ENCODE assay signal across 8 mouse cellular contexts in genomic region chr10:62186882-62187281, GRCm38 (mm10). TPM values are rescaled to one million over a fixed set of nuclear protein-coding genes. Genes with fewer than 3 reads are reported as not detected.
DNase-seq lines count a peak whose midpoint lies in the region; ATAC-seq and TF ChIP-seq lines count a peak whose summit lies in the region.

No protein-coding gene starts in this region.

- peak; percentile 95 for TF ChIP-seq CTCF in midbrain, postnatal 0 days (IDR thresholded peaks at IDR 0.05)

- peak; percentile 67; the same call in 1 of the 2 replicates for ATAC-seq in limb, embryonic 14.5 days (ENCODE audit: low FRiP score, low read depth)
- peak; percentile 67; the same call in 1 of the 2 replicates for ATAC-seq in midbrain, postnatal 0 days (ENCODE audit: low FRiP score)

- H3K27me3 ChIP-seq in limb, embryonic 14.5 days (ENCODE audit: control insufficient read depth, insufficient read depth, low read length), result no peaks in the 10 kb centered on the region
- H3K27me3 ChIP-seq in midbrain, postnatal 0 days (ENCODE audit: insufficient read depth, low read length), result peaks cover 3% of the 10 kb centered on the region

- TF ChIP-seq POLR2A in limb, embryonic 14.5 days (IDR thresholded peaks at IDR 0.05; ENCODE audit: borderline replicate concordance, extremely low read depth, insufficient read depth, insufficient read length), result no peak

- no peak overlapping the region for H3K4me3 ChIP-seq in limb, embryonic 14.5 days (replicated peaks; ENCODE audit: low read length)
- no peak overlapping the region for H3K4me3 ChIP-seq in midbrain, postnatal 0 days (ENCODE audit: low read depth, low read length)

- H3K36me3 ChIP-seq in limb, embryonic 14.5 days (ENCODE audit: control insufficient read depth, insufficient read depth, low read length), result no peaks in the 10 kb centered on the region
- no peaks in the 10 kb centered on the region for H3K36me3 ChIP-seq in midbrain, postnatal 0 days (ENCODE audit: insufficient read depth, low read length)

- DNase-seq in layer of hippocampus, adult 11-12 months (ENCODE audit: low spot score), result peak; percentile 81
- DNase-seq in layer of hippocampus, adult 9-11 months, result no peak
- DNase-seq in cerebellum, postnatal 4 days (ENCODE audit: low spot score in 2 of 2), result peak; percentile 88 to 90
- DNase-seq in gastrocnemius, postnatal 14 days, result peak; percentile 79
- DNase-seq in kidney, adult 18-20 months, result peak; percentile 86
- DNase-seq in limb, embryonic 14.5 days (ENCODE audit: low spot score), result peak; percentile 83
- peak; percentile 80 for DNase-seq in midbrain, postnatal 0 days (ENCODE audit: low spot score)
- peak; percentile 63 to 76 for DNase-seq in spleen, postnatal 36 days (ENCODE audit: low spot score in 2 of 2)

- 22% methylated on average over 7 of the region's 7 CpGs for WGBS in limb, embryonic 14.5 days
- WGBS in midbrain, postnatal 0 days, result 19% methylated on average over 7 of the region's 7 CpGs

- no peaks in the 10 kb centered on the region for H3K9me3 ChIP-seq in limb, embryonic 14.5 days (ENCODE audit: control insufficient read depth, low read length)
- no peaks in the 10 kb centered on the region for H3K9me3 ChIP-seq in midbrain, postnatal 0 days (ENCODE audit: low read length)

- H3K4me1 ChIP-seq in limb, embryonic 14.5 days (ENCODE audit: control insufficient read depth, insufficient read depth, low read length), result no peaks in the 10 kb centered on the region
- no peaks in the 10 kb centered on the region for H3K4me1 ChIP-seq in midbrain, postnatal 0 days (ENCODE audit: insufficient read depth, low read length)

- H3K9ac ChIP-seq in limb, embryonic 14.5 days (ENCODE audit: low read depth, low read length, severe bottlenecking), result no peak overlapping the region
- no peak overlapping the region for H3K9ac ChIP-seq in midbrain, postnatal 0 days (replicated peaks; ENCODE audit: low read length, poor library complexity, severe bottlenecking)

- intact Hi-C loops in gastrocnemius, postnatal 14 days (cut with DNase I; ENCODE audit: low total_unique reads), result loop anchor here (1.0 to 10.0 kb wide), 3 partner anchors 56 to 352 kb away; no protein-coding TSS in a partner anchor

- H3K4me2 ChIP-seq in limb, embryonic 14.5 days (replicated peaks; ENCODE audit: low read depth, low read length, severe bottlenecking), result no peak overlapping the region
- no peak overlapping the region for H3K4me2 ChIP-seq in midbrain, postnatal 0 days (ENCODE audit: low read depth, low read length, poor library complexity, severe bottlenecking)

- no peak overlapping the region for H3K27ac ChIP-seq in limb, embryonic 14.5 days (replicated peaks; ENCODE audit: low read depth, low read length)
- no peak overlapping the region for H3K27ac ChIP-seq in midbrain, postnatal 0 days (ENCODE audit: low read depth, low read length)

RNA-seq across cellular contexts. Expression of gene Fam241b, which starts 43.2 kb away (rescaled TPM):
- 1 to 10 TPM in 1 of 2 experiments, under 1 TPM in 1; 0.38 to 1.4 TPM for total RNA-seq in gastrocnemius, postnatal 14 days (2021)
- polyA plus RNA-seq in limb, embryonic 14.5 days (2012; rRNA removed), result 8.4 and 8.5 TPM in 2 replicates
- 5.0 and 5.4 TPM in 2 replicates for polyA plus RNA-seq in limb, embryonic 14.5 days (2014; fragmentation: Nextera tagmentation; extraction: Ambion mirVana)
- total RNA-seq in midbrain, postnatal 0 days (2014; rRNA removed), result 101 and 114 TPM in 2 replicates
- polyA plus RNA-seq in midbrain, postnatal 0 days (2015; fragmentation: Nextera tagmentation; extraction: Ambion mirVana), result 208 and 217 TPM in 2 replicates

RNA-seq across cellular contexts. Expression of gene Tspan15, which starts 44.2 kb away (rescaled TPM):
- total RNA-seq in gastrocnemius, postnatal 14 days (2021), result 10 to 100 TPM; 11.4 TPM
- 12.3 and 14.4 TPM in 2 replicates for polyA plus RNA-seq in limb, embryonic 14.5 days (2012; rRNA removed)
- polyA plus RNA-seq in limb, embryonic 14.5 days (2014; fragmentation: Nextera tagmentation; extraction: Ambion mirVana), result 7.3 and 7.7 TPM in 2 replicates
- total RNA-seq in midbrain, postnatal 0 days (2014; rRNA removed), result 13.8 and 20.2 TPM in 2 replicates
- 17.0 and 19.0 TPM in 2 replicates for polyA plus RNA-seq in midbrain, postnatal 0 days (2015; fragmentation: Nextera tagmentation; extraction: Ambion mirVana)

RNA-seq across cellular contexts. Expression of gene Neurog3, which starts 54.0 kb away (rescaled TPM):
- not detected for total RNA-seq in gastrocnemius, postnatal 14 days (2021)
- polyA plus RNA-seq in limb, embryonic 14.5 days (2012; rRNA removed), result not detected in 2 replicates
- polyA plus RNA-seq in limb, embryonic 14.5 days (2014; fragmentation: Nextera tagmentation; extraction: Ambion mirVana), result not detected in 2 replicates
- not detected in 2 replicates for total RNA-seq in midbrain, postnatal 0 days (2014; rRNA removed)
- polyA plus RNA-seq in midbrain, postnatal 0 days (2015; fragmentation: Nextera tagmentation; extraction: Ambion mirVana), result not detected in 2 replicates

Comparison
In these comparisons a context has a peak if more than half of its experiments do, and no peak if none do; other contexts are left out.
1. RNA of gene Fam241b, which starts 43.2 kb away (total RNA-seq): 101 to 114 TPM in midbrain, postnatal 0 days; 0.38 to 1.4 TPM in gastrocnemius, postnatal 14 days; every median in the first group is over 10 times any median in the second.